Mouse (Mus musculus) liver, embryonic 14.5 days (tissue): Measurements from ENCODE around the gene Xbp1. TPM values are rescaled to one million over a fixed set of nuclear protein-coding genes. Genes with fewer than 3 reads are reported as not detected.

Experiments used
- ATAC-seq: fragments of 200-750 bp; cut with Nextera tagmentation; 2 replicates; pipeline ENCODE4 v1.8.0; 2017; ENCODE audit warnings: moderate number of reproducible peaks, mild to moderate bottlenecking, moderate library complexity; ENCODE audit not compliant: insufficient read depth
- DNase-seq, 3 experiments: peaks; one replicate each; pipeline ENCODE4 v3.0.0-alpha.2; 2012 to 2013; ENCODE audit warnings: low read depth in 3 of 3, low spot score in 3 of 3
- H3K27ac ChIP-seq: fragments of 300-500 bp; sonication (generic); 2 replicates; pipeline ENCODE4 v1.5.1; 2014; ENCODE audit warnings: moderate library complexity, mild to moderate bottlenecking, control low read depth, inconsistent platforms
- H3K27me3 ChIP-seq: fragments of 300-500 bp; sonication (generic); 2 replicates; pipeline ENCODE4 v1.6.1; 2014; ENCODE audit warnings: mild to moderate bottlenecking, low read length, moderate library complexity; ENCODE audit not compliant: control insufficient read depth, insufficient read depth
- H3K36me3 ChIP-seq: fragments of 300-500 bp; sonication (generic); replicated peaks from 2 replicates; pipeline ENCODE4 v1.6.1; 2014; ENCODE audit warnings: low read depth; ENCODE audit not compliant: control insufficient read depth, insufficient read depth
- H3K4me1 ChIP-seq, 2 experiments: fragments of 200-500 bp in 1 of 2; fragments of 300-500 bp in 1 of 2; sonication (generic) in 1 of 2; replicated peaks; 2 replicates each; pipeline ENCODE4 v1.6.1; 2012 to 2014; ENCODE audit warnings: antibody characterized with exemption in 1 of 2, inconsistent platforms in 1 of 2, low read length in 1 of 2; ENCODE audit not compliant: control insufficient read depth in 2 of 2, insufficient read depth in 2 of 2
- H3K4me2 ChIP-seq: fragments of 300-500 bp; sonication (generic); 2 replicates; pipeline ENCODE4 v1.6.1; 2014; ENCODE audit warnings: low read depth, mild to moderate bottlenecking, control low read depth, moderate library complexity
- H3K4me3 ChIP-seq, 2 experiments: fragments of 200-500 bp in 1 of 2; fragments of 300-500 bp in 1 of 2; sonication (generic) in 1 of 2; 2 replicates each; pipeline ENCODE4 v1.5.1; 2012 to 2014; ENCODE audit warnings: low read depth in 2 of 2, low read length in 2 of 2, mild to moderate bottlenecking in 2 of 2, control low read depth in 1 of 2, inconsistent platforms in 1 of 2, moderate library complexity in 1 of 2; ENCODE audit not compliant: insufficient read depth in 1 of 2
- H3K9ac ChIP-seq: fragments of 300-500 bp; sonication (generic); replicated peaks from 2 replicates; pipeline ENCODE4 v1.6.1; 2014; ENCODE audit warnings: mild to moderate bottlenecking, control low read depth, moderate library complexity
- H3K9me3 ChIP-seq: fragments of 300-500 bp; sonication (generic); 2 replicates; pipeline ENCODE4 v1.6.1; 2016; ENCODE audit warnings: low read length, mixed read lengths; ENCODE audit not compliant: control insufficient read depth
- CTCF ChIP-seq: IDR thresholded peaks from 2 replicates; pipeline ENCODE4 v1.5.1; 2016; ENCODE audit warnings: antibody characterized with exemption, low read depth, control low read depth
- EP300 ChIP-seq: IDR thresholded peaks from 2 replicates; pipeline ENCODE4 v1.6.1; 2016; ENCODE audit warnings: antibody characterized with exemption, low read depth
- WGBS: fragments of 180-500 bp; shearing (Covaris S2); extraction: QIAGEN DNeasy Blood & Tissue Kit; methylation state at CpG from one replicate; pipeline ENCODE4 v1.1.7; 2014; ENCODE audit not compliant: insufficient replicate concordance; 5-methylcytosine and 5-hydroxymethylcytosine counted together
- polyA plus RNA-seq, 2 experiments: library from polyadenylated mRNA; depleted of rRNA in 1 of 2; stranded (reverse) in 1 of 2; unstranded in 1 of 2; fragments of >200 nt; fragmentation: Nextera tagmentation in 1 of 2; extraction: Ambion mirVana in 1 of 2; gene quantifications; 2 replicates each; pipeline versions ENCODE4 v1.2.1 to v1.2.3; 2012 to 2014

The Xbp1 gene
- polyA plus RNA-seq, 2 experiments, result 33.6 to 92.5 TPM

- TF ChIP-seq CTCF, result 0 out of 2 replicates have a peak, but pooled peaks have one; percentile 24
- no peak for TF ChIP-seq EP300
- Histone ChIP-seq H3K36me3 (no peaks in the 10 kb centered on the region), H3K27me3 (no peaks in the 10 kb centered on the region), H3K27ac (no peak overlapping the region), H3K4me1 (peaks cover 0 to 10% of the 10 kb centered on the region in 2 experiments; a peak in 1 of 4 replicates), H3K9ac (no peak overlapping the region), H3K9me3 (no peaks in the 10 kb centered on the region; the same call in 1 of the 2 replicates), H3K4me3 (no peak overlapping the region), H3K4me2 (no peak overlapping the region)
- DNase-seq, result no peak
- no peak for ATAC-seq
- 25% methylated on average over 9 of the region's 9 CpGs for WGBS
Observed at GRCm38 (mm10) chr11:5562625-5563268, 42.3 kb downstream of the Xbp1 start.

GRCm38 (mm10) chr11:5563898-5564297 is 43.4 kb downstream of the Xbp1 start:
- Histone ChIP-seq H3K27ac (no peak overlapping the region), H3K4me1 (peaks cover 0 to 13% of the 10 kb centered on the region in 2 experiments; a peak in 1 of 4 replicates), H3K4me2 (no peak overlapping the region), H3K27me3 (no peaks in the 10 kb centered on the region), H3K9ac (no peak overlapping the region), H3K36me3 (no peaks in the 10 kb centered on the region), H3K4me3 (no peak overlapping the region), H3K9me3 (no peaks in the 10 kb centered on the region; the same call in 1 of the 2 replicates)
- ATAC-seq (no peak), DNase-seq (no peak)
- no peak for TF ChIP-seq EP300
- no peak for TF ChIP-seq CTCF
- 63% methylated on average over 6 of the region's 6 CpGs for WGBS

- Histone ChIP-seq H3K36me3 (no peaks in the 10 kb centered on the region), H3K9ac (no peak overlapping the region), H3K9me3 (no peaks in the 10 kb centered on the region; the same call in 1 of the 2 replicates), H3K27me3 (no peaks in the 10 kb centered on the region), H3K27ac (no peak overlapping the region), H3K4me2 (no peak overlapping the region), H3K4me3 (no peak overlapping the region), H3K4me1 (peaks cover 0 to 13% of the 10 kb centered on the region in 2 experiments; a peak in 1 of 4 replicates)
- WGBS, result 68% methylated on average over 3 of the region's 3 CpGs
- TF ChIP-seq EP300 (no peak), CTCF (no peak)
- ATAC-seq (no peak), DNase-seq (no peak)
Observed at GRCm38 (mm10) chr11:5565596-5565995, 45.1 kb downstream of the Xbp1 start.

- Histone ChIP-seq H3K9me3 (no peaks in the 10 kb centered on the region; the same call in 1 of the 2 replicates), H3K27me3 (no peaks in the 10 kb centered on the region), H3K4me1 (peaks cover 0 to 13% of the 10 kb centered on the region in 2 experiments; a peak in 1 of 4 replicates), H3K9ac (no peak overlapping the region), H3K27ac (no peak overlapping the region), H3K4me3 (no peak overlapping the region), H3K4me2 (no peak overlapping the region), H3K36me3 (no peaks in the 10 kb centered on the region)
- TF ChIP-seq EP300 (no peak), CTCF (no peak)
- ATAC-seq (no peak), DNase-seq (no peak)
- 16% methylated on average over 2 of the region's 2 CpGs for WGBS
Observed at GRCm38 (mm10) chr11:5566506-5566905, 46.0 kb downstream of the Xbp1 start.

- ATAC-seq, result no peak
- H3K4me1 ChIP-seq, result peaks cover 10 to 21% of the 10 kb centered on the region in 2 experiments
- no peak overlapping the region for H3K4me3 ChIP-seq
- no peaks in the 10 kb centered on the region for H3K27me3 ChIP-seq
- H3K36me3 ChIP-seq, result no peaks in the 10 kb centered on the region
- 79% methylated on average over 6 of the region's 6 CpGs for WGBS
- H3K9ac ChIP-seq, result no peak overlapping the region
- no peak overlapping the region for H3K4me2 ChIP-seq
- TF ChIP-seq EP300 (no peak), CTCF (no peak)
- no peak for DNase-seq
- H3K9me3 ChIP-seq, result no peaks in the 10 kb centered on the region; the same call in 1 of the 2 replicates
- H3K27ac ChIP-seq, result no peak overlapping the region
Observed at GRCm38 (mm10) chr11:5567654-5568053, 47.2 kb downstream of the Xbp1 start.
